Mouse (Mus musculus): ENCODE data around the gene Zfp184. TPM values are rescaled to one million over a fixed set of nuclear protein-coding genes. Genes with fewer than 3 reads are reported as not detected.
A peak's percentile ranks its signal among the peaks of the same experiment; 100 is the strongest.

Zfp184 gene
- polyA plus RNA-seq, 1 experiment from 2014 or later: 1.6 TPM

- peak overlapping the region; percentile 56 for H3K4me2 ChIP-seq (replicated peaks; ENCODE audit: low read depth)
These were observed 26.1 kb upstream of the Zfp184 start for GRCm38 (mm10) chr13:21918570-21919419.

GRCm38 (mm10) chr13:21919836-21920431 lies 25.0 kb upstream of the Zfp184 start:
- no peak overlapping the region for H3K4me3 ChIP-seq (ENCODE audit: low read depth, low read length)
- DNase-seq (ENCODE audit: low spot score) (no peak), ATAC-seq (ENCODE audit: low FRiP score, low TSS enrichment) (no peak)
- no peaks in the 10 kb centered on the region for H3K27me3 ChIP-seq (ENCODE audit: control insufficient read depth, insufficient read depth, low read length)
- H3K9me3 ChIP-seq (ENCODE audit: control insufficient read depth, low read length): no peaks in the 10 kb centered on the region
- H3K9ac ChIP-seq (ENCODE audit: low read length): no peak overlapping the region
- TF ChIP-seq EP300 (optimal IDR thresholded peaks at IDR 0.05) (no peak), CTCF (IDR thresholded peaks at IDR 0.05; ENCODE audit: low read depth) (no peak)
- H3K4me2 ChIP-seq (replicated peaks; ENCODE audit: low read depth): no peak overlapping the region
- H3K4me1 ChIP-seq (replicated peaks; ENCODE audit: control insufficient read depth, insufficient read depth): 0 out of 2 replicates have a peak, but pooled peaks cover 2% of the 10 kb centered on the region
- WGBS: 18% methylated on average over 11 of the region's 11 CpGs
- no peak overlapping the region for H3K27ac ChIP-seq (replicated peaks)
- H3K36me3 ChIP-seq (ENCODE audit: control insufficient read depth, insufficient read depth, low read length): no peaks in the 10 kb centered on the region

More at GRCm38 (mm10) chr13:21918570-21919419, 26.1 kb upstream of the Zfp184 start:
- H3K9me3 ChIP-seq (ENCODE audit: control insufficient read depth, low read length): no peaks in the 10 kb centered on the region
- 5% methylated on average over 38 of the region's 38 CpGs for WGBS
- no peaks in the 10 kb centered on the region for H3K27me3 ChIP-seq (ENCODE audit: control insufficient read depth, insufficient read depth, low read length)
- 0 out of 2 replicates have a peak, but pooled peaks cover 2% of the 10 kb centered on the region for H3K4me1 ChIP-seq (replicated peaks; ENCODE audit: control insufficient read depth, insufficient read depth)
- no peaks in the 10 kb centered on the region for H3K36me3 ChIP-seq (ENCODE audit: control insufficient read depth, insufficient read depth, low read length)
- DNase-seq (ENCODE audit: low spot score) (peak; percentile 61), ATAC-seq (ENCODE audit: low FRiP score, low TSS enrichment) (peak; percentile 66)
- peak overlapping the region; percentile 14 for H3K9ac ChIP-seq (ENCODE audit: low read length)
- TF ChIP-seq EP300 (optimal IDR thresholded peaks at IDR 0.05) (no peak), CTCF (IDR thresholded peaks at IDR 0.05; ENCODE audit: low read depth) (no peak)
- H3K27ac ChIP-seq (replicated peaks): no peak overlapping the region
- H3K4me3 ChIP-seq (ENCODE audit: low read depth, low read length): peak overlapping the region; percentile 41

GRCm38 (mm10) chr13:21920681-21921233 lies 24.1 kb upstream of the Zfp184 start:
- no peak overlapping the region for H3K9ac ChIP-seq (ENCODE audit: low read length)
- no peak overlapping the region for H3K27ac ChIP-seq (replicated peaks)
- H3K9me3 ChIP-seq (ENCODE audit: control insufficient read depth, low read length): no peaks in the 10 kb centered on the region
- no peaks in the 10 kb centered on the region for H3K36me3 ChIP-seq (ENCODE audit: control insufficient read depth, insufficient read depth, low read length)
- DNase-seq (ENCODE audit: low spot score) (no peak), ATAC-seq (ENCODE audit: low FRiP score, low TSS enrichment) (no peak)
- 47% methylated on average over 8 of the region's 8 CpGs for WGBS
- no peak overlapping the region for H3K4me2 ChIP-seq (replicated peaks; ENCODE audit: low read depth)
- H3K4me3 ChIP-seq (ENCODE audit: low read depth, low read length): no peak overlapping the region
- H3K4me1 ChIP-seq (replicated peaks; ENCODE audit: control insufficient read depth, insufficient read depth): 0 out of 2 replicates have a peak, but pooled peaks cover 2% of the 10 kb centered on the region
- H3K27me3 ChIP-seq (ENCODE audit: control insufficient read depth, insufficient read depth, low read length): no peaks in the 10 kb centered on the region
- no peak for TF ChIP-seq CTCF (IDR thresholded peaks at IDR 0.05; ENCODE audit: low read depth)
- TF ChIP-seq EP300 (optimal IDR thresholded peaks at IDR 0.05): no peak

GRCm38 (mm10) chr13:21923417-21923816 lies 21.5 kb upstream of the Zfp184 start:
- Histone ChIP-seq H3K4me3 (ENCODE audit: low read depth, low read length) (no peak overlapping the region), H3K36me3 (ENCODE audit: control insufficient read depth, insufficient read depth, low read length) (no peaks in the 10 kb centered on the region)
- no peak for ATAC-seq (ENCODE audit: low FRiP score, low TSS enrichment)

GRCm38 (mm10) chr13:21924734-21925335 lies 20.1 kb upstream of the Zfp184 start:
- no peak overlapping the region for H3K4me3 ChIP-seq (ENCODE audit: low read depth, low read length)
- H3K36me3 ChIP-seq (ENCODE audit: control insufficient read depth, insufficient read depth, low read length): no peaks in the 10 kb centered on the region
- no peak overlapping the region for H3K27ac ChIP-seq (replicated peaks)
- TF ChIP-seq CTCF (IDR thresholded peaks at IDR 0.05; ENCODE audit: low read depth) (no peak), EP300 (optimal IDR thresholded peaks at IDR 0.05) (no peak)
- DNase-seq (ENCODE audit: low spot score): peak; percentile 36
- no peak for ATAC-seq (ENCODE audit: low FRiP score, low TSS enrichment)
- H3K9ac ChIP-seq (ENCODE audit: low read length): no peak overlapping the region
- H3K4me2 ChIP-seq (replicated peaks; ENCODE audit: low read depth): peak overlapping the region; percentile 35
- H3K9me3 ChIP-seq (ENCODE audit: control insufficient read depth, low read length): no peaks in the 10 kb centered on the region
- no peaks in the 10 kb centered on the region for H3K4me1 ChIP-seq (replicated peaks; ENCODE audit: control insufficient read depth, insufficient read depth)
- no peaks in the 10 kb centered on the region for H3K27me3 ChIP-seq (ENCODE audit: control insufficient read depth, insufficient read depth, low read length)
- 23% methylated on average over 21 of the region's 21 CpGs for WGBS

More at GRCm38 (mm10) chr13:21923417-21923816, 21.5 kb upstream of the Zfp184 start:
- no peaks in the 10 kb centered on the region for H3K27me3 ChIP-seq (ENCODE audit: control insufficient read depth, insufficient read depth, low read length)
- H3K27ac ChIP-seq (replicated peaks): no peak overlapping the region
- no peak for TF ChIP-seq EP300 (optimal IDR thresholded peaks at IDR 0.05)
- DNase-seq (ENCODE audit: low spot score): no peak
- H3K4me2 ChIP-seq (replicated peaks; ENCODE audit: low read depth): no peak overlapping the region
- H3K4me1 ChIP-seq (replicated peaks; ENCODE audit: control insufficient read depth, insufficient read depth): no peaks in the 10 kb centered on the region
- H3K9ac ChIP-seq (ENCODE audit: low read length): no peak overlapping the region
- H3K9me3 ChIP-seq (ENCODE audit: control insufficient read depth, low read length): no peaks in the 10 kb centered on the region

Data from stomach, postnatal 0 days (tissue).